Mouse (Mus musculus) lung, postnatal 0 days (tissue): ENCODE data around the gene Htr3b. TPM values are rescaled to one million over a fixed set of nuclear protein-coding genes. Genes with fewer than 3 reads are reported as not detected.
A peak's percentile ranks its signal among the peaks of the same experiment; 100 is the strongest.

Experiments
- ATAC-seq: fragments of 200-750 bp; cut with Nextera tagmentation; 2 replicates; pipeline ENCODE4 v1.8.0; 2017; ENCODE audit warnings: moderate library complexity
- DNase-seq: peaks from one replicate; pipeline ENCODE4 v3.0.0-alpha.2; 2016; ENCODE audit warnings: low spot score
- H3K27ac ChIP-seq: fragments of 300-500 bp; sonication (generic); 2 replicates; pipeline ENCODE4 v1.5.1; 2014; ENCODE audit warnings: antibody characterized with exemption, mild to moderate bottlenecking, low read length, mixed read lengths
- H3K27me3 ChIP-seq: fragments of 300-500 bp; sonication (generic); replicated peaks from 2 replicates; pipeline ENCODE4 v1.6.1; 2014; ENCODE audit warnings: low read length, mixed read lengths; ENCODE audit not compliant: insufficient read depth
- H3K36me3 ChIP-seq: fragments of 300-500 bp; sonication (generic); 2 replicates; pipeline ENCODE4 v1.6.1; 2014; ENCODE audit warnings: low read length, mixed read lengths; ENCODE audit not compliant: insufficient read depth
- H3K4me1 ChIP-seq: fragments of 300-500 bp; sonication (generic); 2 replicates; pipeline ENCODE4 v1.6.1; 2014; ENCODE audit warnings: antibody characterized with exemption, low read depth, low read length, mixed read lengths; ENCODE audit not compliant: insufficient read depth
- H3K4me2 ChIP-seq: fragments of 300-500 bp; sonication (generic); replicated peaks from 2 replicates; pipeline ENCODE4 v1.6.1; 2014; ENCODE audit warnings: low read depth, mild to moderate bottlenecking, low read length, moderate library complexity, mixed read lengths
- H3K4me3 ChIP-seq: fragments of 300-500 bp; sonication (generic); 2 replicates; pipeline ENCODE4 v1.5.1; 2014; ENCODE audit warnings: low read depth, low read length
- H3K9ac ChIP-seq: fragments of 300-500 bp; sonication (generic); replicated peaks from 2 replicates; pipeline ENCODE4 v1.6.1; 2014; ENCODE audit warnings: low read depth, mild to moderate bottlenecking
- H3K9me3 ChIP-seq: fragments of 300-500 bp; sonication (generic); 2 replicates; pipeline ENCODE4 v1.6.1; 2016; ENCODE audit warnings: low read length, mixed read lengths
- CTCF ChIP-seq: IDR thresholded peaks from 2 replicates; pipeline ENCODE4 v1.5.1; 2016; ENCODE audit warnings: antibody characterized with exemption, mild to moderate bottlenecking
- EP300 ChIP-seq: IDR thresholded peaks from 2 replicates; pipeline ENCODE4 v1.6.1; 2016; ENCODE audit warnings: antibody characterized with exemption, mild to moderate bottlenecking, control low read depth
- WGBS: fragments of 180-500 bp; shearing (Covaris S2); extraction: QIAGEN DNeasy Blood & Tissue Kit; methylation state at CpG from one replicate; pipeline ENCODE4 v1.1.7; 2014; 5-methylcytosine and 5-hydroxymethylcytosine counted together
- polyA plus RNA-seq: library from polyadenylated mRNA; unstranded; fragments of >200 nt; fragmentation: Nextera tagmentation; extraction: Ambion mirVana; gene quantifications from 2 replicates; pipeline ENCODE4 v1.2.1, GENCODE M21; 2015

The Htr3b gene
- polyA plus RNA-seq, 1 experiment from 2014 or later: not detected

DNA sequence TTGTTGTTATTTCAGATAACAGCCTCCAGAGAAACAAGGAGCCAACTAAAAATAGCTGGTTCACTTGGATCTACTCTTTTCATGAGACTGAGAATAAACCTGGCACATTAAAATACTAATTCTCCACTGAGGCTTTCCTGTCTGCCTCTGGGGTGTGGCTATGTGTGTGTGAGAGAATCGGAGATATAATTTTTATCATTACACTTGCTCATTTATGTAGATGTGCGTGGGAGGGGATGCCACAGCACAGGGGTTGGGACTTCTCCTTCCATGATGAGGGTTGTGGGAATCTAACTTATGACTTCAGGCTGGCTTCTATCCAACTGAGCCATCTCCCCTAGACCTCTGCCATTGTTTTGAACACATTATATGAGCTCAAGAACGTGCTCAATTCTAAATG is 16.0 kb upstream of the Htr3b start:
- H3K4me3 ChIP-seq: no peak overlapping the region
- H3K36me3 ChIP-seq: no peaks in the 10 kb centered on the region
- 69% methylated on average over 3 of the region's 3 CpGs for WGBS
- H3K4me2 ChIP-seq: no peak overlapping the region
- ATAC-seq: no peak
- H3K27me3 ChIP-seq: no peaks in the 10 kb centered on the region
- TF ChIP-seq CTCF (no peak), EP300 (no peak)
- H3K27ac ChIP-seq: no peak overlapping the region
- DNase-seq: no peak
- H3K9me3 ChIP-seq: no peaks in the 10 kb centered on the region
- no peak overlapping the region for H3K9ac ChIP-seq
- peaks cover 5% of the 10 kb centered on the region; the same call in 1 of the 2 replicates for H3K4me1 ChIP-seq

DNA sequence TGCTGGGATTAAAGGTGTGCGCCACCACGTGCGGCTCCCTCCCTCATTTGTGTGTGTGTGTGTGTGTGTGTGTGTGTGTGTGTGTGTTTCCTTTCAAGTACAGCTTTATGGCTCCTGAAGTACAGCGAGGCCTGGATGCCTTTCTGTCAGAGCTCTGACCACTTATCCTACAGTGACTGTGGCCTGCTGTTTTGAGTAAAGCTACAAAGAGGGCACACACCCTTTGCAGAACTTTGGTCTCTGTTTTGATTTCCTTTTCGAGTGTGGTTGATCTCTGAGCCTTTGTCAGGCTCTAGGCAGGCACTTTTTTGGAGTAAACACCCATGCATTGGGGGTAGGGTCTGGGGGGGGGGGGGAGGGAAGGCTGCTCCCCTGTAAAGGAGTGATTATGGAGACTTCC is 15.6 kb upstream of the Htr3b start:
- Histone ChIP-seq H3K27me3 (no peaks in the 10 kb centered on the region), H3K4me3 (no peak overlapping the region), H3K9me3 (no peaks in the 10 kb centered on the region), H3K9ac (no peak overlapping the region), H3K27ac (no peak overlapping the region), H3K4me2 (no peak overlapping the region), H3K36me3 (no peaks in the 10 kb centered on the region), H3K4me1 (peaks cover 5% of the 10 kb centered on the region; the same call in 1 of the 2 replicates)
- ATAC-seq: no peak
- 73% methylated on average over 5 of the region's 5 CpGs for WGBS
- no peak for DNase-seq
- TF ChIP-seq EP300: no peak
- TF ChIP-seq CTCF: no peak

DNA sequence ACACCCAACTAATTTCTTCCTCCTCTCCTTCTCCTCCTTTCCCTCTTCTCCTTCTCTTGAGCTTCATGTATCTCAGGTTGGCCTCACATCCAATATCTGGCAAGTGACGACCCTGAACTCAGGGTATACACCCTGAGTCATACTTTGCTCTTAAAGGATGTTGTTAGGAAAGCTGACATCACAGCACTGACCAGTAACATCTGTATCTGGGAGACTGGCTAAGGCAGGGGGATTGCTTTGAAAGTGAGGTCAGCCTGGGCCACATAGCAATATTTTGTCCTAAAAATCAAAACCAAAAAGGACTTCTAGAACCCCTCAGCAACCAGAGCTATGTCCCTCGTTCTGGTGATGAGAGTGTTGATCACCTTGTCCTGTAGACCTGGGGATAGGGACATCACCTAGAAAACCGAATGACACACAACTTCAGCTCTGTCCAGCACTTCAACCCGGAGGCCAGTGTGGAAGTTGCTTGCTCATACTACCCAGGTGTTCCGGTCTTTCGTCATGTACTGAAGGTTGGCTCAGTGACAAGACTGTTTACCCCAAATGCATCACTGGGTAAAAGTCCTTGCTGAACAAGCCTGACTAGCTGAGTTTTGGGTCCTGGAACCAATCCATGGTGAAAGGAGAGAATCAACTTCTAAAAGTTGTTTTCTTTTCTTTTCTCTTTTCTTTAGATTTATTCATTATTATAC is 12.0 kb upstream of the Htr3b start:
- H3K9me3 ChIP-seq: no peaks in the 10 kb centered on the region
- H3K27ac ChIP-seq: no peak overlapping the region
- no peaks in the 10 kb centered on the region for H3K36me3 ChIP-seq
- 68% methylated on average over 6 of the region's 6 CpGs for WGBS
- H3K9ac ChIP-seq: no peak overlapping the region
- no peak overlapping the region for H3K4me3 ChIP-seq
- H3K4me1 ChIP-seq: no peaks in the 10 kb centered on the region
- no peaks in the 10 kb centered on the region for H3K27me3 ChIP-seq
- no peak for TF ChIP-seq CTCF
- no peak for TF ChIP-seq EP300
- H3K4me2 ChIP-seq: no peak overlapping the region
- ATAC-seq (no peak), DNase-seq (no peak)

DNA sequence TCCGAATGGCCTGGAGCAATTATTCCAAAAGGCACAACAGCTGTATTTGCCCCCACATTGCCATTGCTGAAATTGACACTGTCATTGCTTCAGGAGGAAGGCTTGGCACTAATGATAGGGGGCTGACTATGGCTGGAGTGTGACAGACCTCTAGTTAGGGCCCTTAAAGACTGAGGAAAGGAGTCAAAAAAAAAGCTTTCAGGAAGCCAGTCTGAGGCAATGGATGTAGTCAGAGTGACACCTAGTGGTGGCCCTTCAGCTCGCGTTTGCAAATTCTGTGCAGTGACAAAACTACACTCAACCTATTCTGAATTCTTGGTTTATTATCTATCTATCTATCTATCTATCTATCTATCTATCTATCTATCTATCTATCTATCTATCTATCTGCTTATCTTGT is 7.7 kb upstream of the Htr3b start:
- Histone ChIP-seq H3K4me1 (no peaks in the 10 kb centered on the region), H3K27ac (no peak overlapping the region), H3K9ac (no peak overlapping the region), H3K4me3 (no peak overlapping the region), H3K9me3 (no peaks in the 10 kb centered on the region), H3K36me3 (no peaks in the 10 kb centered on the region), H3K4me2 (no peak overlapping the region), H3K27me3 (no peaks in the 10 kb centered on the region)
- TF ChIP-seq EP300 (no peak), CTCF (peak; percentile 82)
- no peak for ATAC-seq
- WGBS: 33% methylated on average over 3 of the region's 3 CpGs
- DNase-seq: peak; percentile 66

DNA sequence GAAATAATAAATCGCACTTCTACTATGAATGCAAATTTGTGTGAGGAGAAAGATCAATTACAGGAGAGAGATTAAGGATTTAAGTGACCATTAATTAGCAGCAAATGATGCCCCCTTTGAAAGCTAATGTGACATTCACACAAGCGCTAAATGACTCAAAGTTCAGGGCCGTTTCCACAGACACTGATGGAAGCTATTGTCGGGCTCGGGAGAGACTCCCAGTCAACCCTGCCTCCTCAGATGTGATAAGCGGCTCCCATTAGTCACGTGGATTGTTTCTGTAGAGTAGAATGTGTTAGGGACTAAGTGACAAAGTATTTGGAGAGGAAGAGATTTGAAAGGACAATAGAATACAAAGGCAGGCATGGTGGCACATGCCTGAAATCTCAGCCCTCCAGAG is 2.7 kb downstream of the Htr3b start:
- ATAC-seq (no peak), DNase-seq (no peak)
- WGBS: 34% methylated on average over 7 of the region's 7 CpGs

DNA sequence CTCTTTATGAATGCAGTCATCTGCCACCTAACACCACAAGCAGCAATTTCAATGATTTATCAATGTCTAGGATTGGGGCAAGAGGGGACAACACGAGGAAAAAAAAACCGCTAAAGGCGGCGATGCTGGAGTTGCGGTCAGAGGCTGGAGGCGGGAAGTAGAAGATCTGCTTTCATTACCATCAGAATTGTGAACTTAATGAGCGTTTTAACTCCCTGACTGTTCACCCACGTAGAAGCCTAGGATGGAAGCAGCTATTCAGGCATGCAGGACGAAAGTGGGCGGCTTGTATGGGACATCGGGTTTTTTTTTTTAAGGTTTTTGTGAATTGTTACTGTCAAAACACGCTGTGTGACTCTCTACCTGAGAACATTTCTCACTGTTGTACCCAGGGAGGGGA is 3.5 kb downstream of the Htr3b start:
- Histone ChIP-seq H3K4me1 (no peaks in the 10 kb centered on the region), H3K27me3 (no peaks in the 10 kb centered on the region), H3K27ac (no peak overlapping the region), H3K36me3 (no peaks in the 10 kb centered on the region), H3K9ac (no peak overlapping the region), H3K4me3 (no peak overlapping the region), H3K4me2 (no peak overlapping the region), H3K9me3 (no peaks in the 10 kb centered on the region)
- no peak for TF ChIP-seq EP300
- no peak for TF ChIP-seq CTCF
- DNase-seq: no peak
- WGBS: 46% methylated on average over 12 of the region's 12 CpGs
- ATAC-seq: no peak

More for the DNA sequence above, 2.7 kb downstream of the Htr3b start:
- Histone ChIP-seq H3K36me3 (no peaks in the 10 kb centered on the region), H3K4me1 (no peaks in the 10 kb centered on the region), H3K9ac (no peak overlapping the region), H3K4me3 (no peak overlapping the region), H3K27me3 (no peaks in the 10 kb centered on the region), H3K27ac (no peak overlapping the region), H3K4me2 (no peak overlapping the region), H3K9me3 (no peaks in the 10 kb centered on the region)
- TF ChIP-seq EP300 (no peak), CTCF (no peak)

DNA sequence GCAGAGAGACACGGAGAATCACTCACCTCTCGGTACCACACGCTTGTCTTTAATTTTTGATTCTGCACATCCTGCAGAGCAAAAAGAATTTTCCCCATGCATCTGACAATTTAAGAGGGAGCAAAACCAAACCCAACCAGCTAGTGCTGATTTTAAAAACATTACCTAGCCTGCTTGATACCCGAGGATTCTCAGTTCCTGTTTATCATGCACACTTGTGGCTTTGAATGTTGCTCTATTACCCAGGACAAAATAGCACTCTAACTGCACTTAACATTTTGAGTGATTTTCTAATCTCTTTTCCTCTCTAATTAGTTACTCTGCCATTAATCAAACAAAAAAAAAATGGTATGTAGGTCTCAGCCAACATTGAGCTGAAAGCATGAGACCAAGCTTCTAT is 17.2 kb downstream of the Htr3b start:
- Histone ChIP-seq H3K4me3 (no peak overlapping the region), H3K4me1 (no peaks in the 10 kb centered on the region), H3K9ac (no peak overlapping the region), H3K9me3 (no peaks in the 10 kb centered on the region), H3K27me3 (no peaks in the 10 kb centered on the region), H3K4me2 (no peak overlapping the region), H3K36me3 (no peaks in the 10 kb centered on the region), H3K27ac (no peak overlapping the region)
- DNase-seq (no peak), ATAC-seq (no peak)
- TF ChIP-seq CTCF: no peak
- no peak for TF ChIP-seq EP300
- WGBS: 79% methylated on average over 4 of the region's 4 CpGs
